Mouse (Mus musculus) stomach, embryonic 15.5 days (tissue): Measurements from ENCODE around the gene Ccdc70. TPM values are rescaled to one million over a fixed set of nuclear protein-coding genes. Genes with fewer than 3 reads are reported as not detected.

Experiments used
- ATAC-seq: fragments of 200-750 bp; cut with Nextera tagmentation; 2 replicates; pipeline ENCODE4 v1.8.0; 2017; ENCODE audit warnings: low read depth, moderate number of reproducible peaks, moderate TSS enrichment; ENCODE audit not compliant: insufficient read depth, low FRiP score
- H3K27ac ChIP-seq: fragments of 300-500 bp; sonication (generic); 2 replicates; pipeline ENCODE4 v1.5.1; 2015; ENCODE audit warnings: mild to moderate bottlenecking, inconsistent platforms
- H3K27me3 ChIP-seq: fragments of 300-500 bp; sonication (generic); replicated peaks from 2 replicates; pipeline ENCODE4 v1.6.1; 2015; ENCODE audit warnings: inconsistent platforms
- H3K36me3 ChIP-seq: fragments of 300-500 bp; sonication (generic); 2 replicates; pipeline ENCODE4 v1.6.1; 2015; ENCODE audit warnings: inconsistent platforms
- H3K4me1 ChIP-seq: fragments of 300-500 bp; sonication (generic); 2 replicates; pipeline ENCODE4 v1.6.1; 2015; ENCODE audit warnings: inconsistent platforms
- H3K4me2 ChIP-seq: fragments of 300-500 bp; sonication (generic); 2 replicates; pipeline ENCODE4 v1.6.1; 2015; ENCODE audit warnings: mild to moderate bottlenecking, inconsistent platforms
- H3K4me3 ChIP-seq: fragments of 300-500 bp; sonication (generic); replicated peaks from 2 replicates; pipeline ENCODE4 v1.5.1; 2015; ENCODE audit warnings: inconsistent platforms
- H3K9ac ChIP-seq: fragments of 300-500 bp; sonication (generic); 2 replicates; pipeline ENCODE4 v1.6.1; 2015; ENCODE audit warnings: inconsistent platforms
- H3K9me3 ChIP-seq: fragments of 300-500 bp; sonication (generic); 2 replicates; pipeline ENCODE4 v1.6.1; 2016; ENCODE audit warnings: inconsistent platforms
- WGBS: fragments of 180-500 bp; shearing (Covaris S2); methylation state at CpG from one replicate; pipeline ENCODE4 v1.1.7; 2015; 5-methylcytosine and 5-hydroxymethylcytosine counted together
- polyA plus RNA-seq: library from polyadenylated mRNA; unstranded; fragments of >200 nt; fragmentation: Nextera tagmentation; extraction: Ambion mirVana; gene quantifications from 2 replicates; pipeline ENCODE4 v1.2.1, GENCODE M21; 2015

The Ccdc70 gene
- polyA plus RNA-seq, 1 experiment from 2014 or later: not detected

GRCm38 (mm10) chr8:21992184-21992583, 22.6 kb downstream of the Ccdc70 start:
- Histone ChIP-seq H3K4me1 (no peaks in the 10 kb centered on the region), H3K4me3 (no peak overlapping the region), H3K36me3 (no peaks in the 10 kb centered on the region), H3K4me2 (no peak overlapping the region), H3K27me3 (no peaks in the 10 kb centered on the region), H3K9ac (no peak overlapping the region), H3K9me3 (no peaks in the 10 kb centered on the region), H3K27ac (no peak overlapping the region)
- 27% methylated on average over 6 of the region's 6 CpGs for WGBS
- no peak for ATAC-seq

GRCm38 (mm10) chr8:21995181-21995580, 25.6 kb downstream of the Ccdc70 start:
- no peaks in the 10 kb centered on the region for H3K4me1 ChIP-seq
- no peak overlapping the region for H3K9ac ChIP-seq
- no peak for ATAC-seq
- no peak overlapping the region for H3K27ac ChIP-seq
- H3K9me3 ChIP-seq: no peaks in the 10 kb centered on the region
- H3K36me3 ChIP-seq: no peaks in the 10 kb centered on the region
- H3K27me3 ChIP-seq: no peaks in the 10 kb centered on the region
- no peak overlapping the region for H3K4me3 ChIP-seq
- 47% methylated on average over 3 of the region's 3 CpGs for WGBS
- H3K4me2 ChIP-seq: no peak overlapping the region

- ATAC-seq: no peak
- WGBS: 80% methylated on average over 14 of the region's 14 CpGs
- no peaks in the 10 kb centered on the region for H3K36me3 ChIP-seq
These were observed 35.4 kb downstream of the Ccdc70 start for GRCm38 (mm10) chr8:22004750-22005522.

GRCm38 (mm10) chr8:22006423-22006822, 36.8 kb downstream of the Ccdc70 start:
- 73% methylated on average over 6 of the region's 6 CpGs for WGBS
- Histone ChIP-seq H3K36me3 (no peaks in the 10 kb centered on the region), H3K27ac (no peak overlapping the region), H3K4me3 (no peak overlapping the region), H3K27me3 (no peaks in the 10 kb centered on the region), H3K9ac (no peak overlapping the region), H3K4me1 (no peaks in the 10 kb centered on the region), H3K9me3 (no peaks in the 10 kb centered on the region), H3K4me2 (no peak overlapping the region)
- no peak for ATAC-seq

More at GRCm38 (mm10) chr8:22004750-22005522, 35.4 kb downstream of the Ccdc70 start:
- Histone ChIP-seq H3K4me1 (no peaks in the 10 kb centered on the region), H3K4me2 (no peak overlapping the region), H3K9ac (no peak overlapping the region), H3K9me3 (no peaks in the 10 kb centered on the region), H3K27ac (no peak overlapping the region), H3K27me3 (no peaks in the 10 kb centered on the region), H3K4me3 (no peak overlapping the region)

- 66% methylated on average over 3 of the region's 3 CpGs for WGBS
These were observed 39.8 kb downstream of the Ccdc70 start for GRCm38 (mm10) chr8:22009403-22009802.

GRCm38 (mm10) chr8:22013034-22013707, 43.6 kb downstream of the Ccdc70 start:
- Histone ChIP-seq H3K27me3 (no peaks in the 10 kb centered on the region), H3K9me3 (no peaks in the 10 kb centered on the region)
- peak; percentile 15; the same call in 1 of the 2 replicates for ATAC-seq

More at GRCm38 (mm10) chr8:22009403-22009802, 39.8 kb downstream of the Ccdc70 start:
- H3K27ac ChIP-seq: no peak overlapping the region
- H3K36me3 ChIP-seq: no peaks in the 10 kb centered on the region
- no peak overlapping the region for H3K4me2 ChIP-seq
- H3K27me3 ChIP-seq: no peaks in the 10 kb centered on the region
- no peak overlapping the region for H3K9ac ChIP-seq
- no peaks in the 10 kb centered on the region for H3K9me3 ChIP-seq
- no peak for ATAC-seq
- no peak overlapping the region for H3K4me3 ChIP-seq
- H3K4me1 ChIP-seq: no peaks in the 10 kb centered on the region

GRCm38 (mm10) chr8:22017731-22018130, 48.2 kb downstream of the Ccdc70 start:
- no peaks in the 10 kb centered on the region for H3K9me3 ChIP-seq
- no peak overlapping the region for H3K27ac ChIP-seq
- H3K36me3 ChIP-seq: 0 out of 2 replicates have a peak, but pooled peaks cover 2% of the 10 kb centered on the region
- no peaks in the 10 kb centered on the region for H3K4me1 ChIP-seq
- H3K27me3 ChIP-seq: no peaks in the 10 kb centered on the region
- WGBS: 79% methylated on average over 7 of the region's 7 CpGs
- H3K4me3 ChIP-seq: no peak overlapping the region
- no peak overlapping the region for H3K4me2 ChIP-seq
- no peak for ATAC-seq
- no peak overlapping the region for H3K9ac ChIP-seq

More at GRCm38 (mm10) chr8:22013034-22013707, 43.6 kb downstream of the Ccdc70 start:
- Histone ChIP-seq H3K4me3 (no peak overlapping the region), H3K4me1 (no peaks in the 10 kb centered on the region), H3K27ac (no peak overlapping the region), H3K4me2 (no peak overlapping the region), H3K36me3 (no peaks in the 10 kb centered on the region), H3K9ac (no peak overlapping the region)
- 73% methylated on average over 24 of the region's 24 CpGs for WGBS

- Histone ChIP-seq H3K4me3 (no peak overlapping the region), H3K9me3 (no peaks in the 10 kb centered on the region), H3K4me2 (no peak overlapping the region), H3K27ac (no peak overlapping the region), H3K4me1 (no peaks in the 10 kb centered on the region), H3K36me3 (0 out of 2 replicates have a peak, but pooled peaks cover 2% of the 10 kb centered on the region), H3K9ac (no peak overlapping the region), H3K27me3 (no peaks in the 10 kb centered on the region)
- 61% methylated on average over 5 of the region's 5 CpGs for WGBS
- peak; percentile 52 for ATAC-seq
These were observed 49.9 kb downstream of the Ccdc70 start for GRCm38 (mm10) chr8:22019498-22019897.

- H3K9ac ChIP-seq: no peak overlapping the region
- no peak overlapping the region for H3K27ac ChIP-seq
- ATAC-seq: no peak
- no peak overlapping the region for H3K4me3 ChIP-seq
- no peaks in the 10 kb centered on the region for H3K27me3 ChIP-seq
- H3K4me1 ChIP-seq: no peaks in the 10 kb centered on the region
- H3K4me2 ChIP-seq: no peak overlapping the region
- 52% methylated on average over 7 of the region's 7 CpGs for WGBS
- no peaks in the 10 kb centered on the region for H3K9me3 ChIP-seq
- H3K36me3 ChIP-seq: 0 out of 2 replicates have a peak, but pooled peaks cover 2% of the 10 kb centered on the region
These were observed 52.7 kb downstream of the Ccdc70 start for GRCm38 (mm10) chr8:22022244-22022643.

Other genes with a start within 250 kb of the Ccdc70 start
- 13.3 and 15.1 TPM in 2 replicates for gene Defa24, start 235.3 kb upstream of the Ccdc70 start, polyA plus RNA-seq
- not detected in 2 replicates for gene Defb50, start 146.2 kb upstream of the Ccdc70 start, polyA plus RNA-seq
- not detected in 2 replicates for gene Defb2, start 129.8 kb upstream of the Ccdc70 start, polyA plus RNA-seq
- not detected in 2 replicates for gene Defb10, start 110.9 kb upstream of the Ccdc70 start, polyA plus RNA-seq
- gene Defb9, start 84.4 kb upstream of the Ccdc70 start, polyA plus RNA-seq: not detected in 2 replicates
- not detected in 2 replicates for gene Defb11, start 63.4 kb upstream of the Ccdc70 start, polyA plus RNA-seq
- gene Defb15, start 37.1 kb upstream of the Ccdc70 start, polyA plus RNA-seq: not detected in 2 replicates
- gene Defb35, start 31.4 kb upstream of the Ccdc70 start, polyA plus RNA-seq: not detected in 2 replicates
- gene Defb13, start 23.0 kb upstream of the Ccdc70 start, polyA plus RNA-seq: not detected in 2 replicates
- not detected in 2 replicates for gene Fam90a1a, start 11.1 kb upstream of the Ccdc70 start, polyA plus RNA-seq
- 8.4 and 9.5 TPM in 2 replicates for gene Atp7b, start 90.5 kb downstream of the Ccdc70 start, polyA plus RNA-seq
- gene Alg11, start 90.9 kb downstream of the Ccdc70 start, polyA plus RNA-seq: 31.0 and 38.2 TPM in 2 replicates
- 0.27 and 0.39 TPM in 2 replicates for gene Nek5, start 155.3 kb downstream of the Ccdc70 start, polyA plus RNA-seq
- gene Nek3, start 196.7 kb downstream of the Ccdc70 start, polyA plus RNA-seq: 4.7 and 5.5 TPM in 2 replicates
- 42.1 and 50.1 TPM in 2 replicates for gene Ckap2, start 216.0 kb downstream of the Ccdc70 start, polyA plus RNA-seq
- gene Vps36, start 223.0 kb downstream of the Ccdc70 start, polyA plus RNA-seq: 41.9 and 44.0 TPM in 2 replicates